Mouse (Mus musculus) MEL (cell line): ENCODE measurements around the gene Camta1. TPM values are rescaled to one million over a fixed set of nuclear protein-coding genes. Genes with fewer than 3 reads are reported as not detected.

ENCODE experiments used
- DNase-seq: peaks from one replicate; pipeline ENCODE4 v3.0.0; 2011; ENCODE audit warnings: low read depth, low spot score
- H3K27ac ChIP-seq: 2 replicates; pipeline ENCODE4 v1.5.1; 2012; ENCODE audit warnings: low read depth, mild to moderate bottlenecking, control low read depth, low read length, moderate library complexity; ENCODE audit not compliant: control insufficient read depth
- H3K27me3 ChIP-seq, 2 experiments: fragments of 150-350 bp in 1 of 2; sonication (generic) in 1 of 2; 2 replicates each; pipeline ENCODE4 v1.6.1; 2012; ENCODE audit warnings: low read length in 2 of 2, mild to moderate bottlenecking in 2 of 2, improper control_type of control experiment in 1 of 2, moderate library complexity in 1 of 2; ENCODE audit not compliant: insufficient read depth in 2 of 2, control insufficient read depth in 1 of 2
- H3K36me3 ChIP-seq, 2 experiments: 2 replicates each; pipeline ENCODE4 v1.6.1; 2012 to 2014; ENCODE audit warnings: low read length in 2 of 2, improper control_type of control experiment in 1 of 2, inconsistent platforms in 1 of 2, mild to moderate bottlenecking in 1 of 2; ENCODE audit not compliant: insufficient read depth in 2 of 2, control insufficient read depth in 1 of 2
- H3K4me1 ChIP-seq, 2 experiments: fragments of 150-350 bp in 1 of 2; sonication (generic) in 1 of 2; 2 replicates each; pipeline ENCODE4 v1.6.1; 2012; ENCODE audit warnings: low read length in 2 of 2, improper control_type of control experiment in 1 of 2, mild to moderate bottlenecking in 1 of 2; ENCODE audit not compliant: insufficient read depth in 2 of 2, control insufficient read depth in 1 of 2
- H3K4me3 ChIP-seq, 2 experiments: fragments of 150-350 bp in 1 of 2; sonication (generic) in 1 of 2; 2 replicates each; pipeline ENCODE4 v1.5.1; 2012; ENCODE audit warnings: low read depth in 2 of 2, low read length in 2 of 2, mild to moderate bottlenecking in 2 of 2, moderate library complexity in 2 of 2, control low read depth in 1 of 2, improper control_type of control experiment in 1 of 2; ENCODE audit not compliant: control insufficient read depth in 1 of 2, insufficient read depth in 1 of 2
- H3K79me2 ChIP-seq: 2 replicates; pipeline ENCODE4 v1.6.1; 2012; ENCODE audit warnings: mild to moderate bottlenecking, low read length, moderate library complexity; ENCODE audit not compliant: control insufficient read depth, poor library complexity, insufficient read depth
- H3K9ac ChIP-seq: 2 replicates; pipeline ENCODE4 v1.6.1; 2012; ENCODE audit warnings: low read depth, mild to moderate bottlenecking, control low read depth, low read length, moderate library complexity; ENCODE audit not compliant: control insufficient read depth, poor library complexity, severe bottlenecking
- H3K9me3 ChIP-seq: fragments of 150-350 bp; sonication (generic); replicated peaks from 2 replicates; pipeline ENCODE4 v1.6.1; 2012; ENCODE audit warnings: mild to moderate bottlenecking, low read length, improper control_type of control experiment, moderate library complexity; ENCODE audit not compliant: insufficient read depth
- CHD2 ChIP-seq: IDR thresholded peaks from 2 replicates; pipeline ENCODE4 v1.6.1; 2011; ENCODE audit warnings: low read length, improper control_type of control experiment
- ELF1 ChIP-seq: IDR thresholded peaks from 2 replicates; pipeline ENCODE4 v1.6.1; 2014; ENCODE audit warnings: low read depth, mild to moderate bottlenecking, inconsistent platforms, low read length, improper control_type of control experiment, moderate library complexity
- ETS1 ChIP-seq: IDR thresholded peaks from 2 replicates; pipeline ENCODE4 v1.6.1; 2012; ENCODE audit warnings: low read depth, mild to moderate bottlenecking, inconsistent platforms, low read length, improper control_type of control experiment, moderate library complexity
- HCFC1 ChIP-seq: IDR thresholded peaks from 2 replicates; pipeline ENCODE4 v1.6.1; 2012; ENCODE audit warnings: low read depth, mild to moderate bottlenecking, inconsistent platforms, low read length, improper control_type of control experiment, moderate library complexity
- JUND ChIP-seq: IDR thresholded peaks from 2 replicates; pipeline ENCODE4 v1.6.1; 2011; ENCODE audit warnings: low read depth, mild to moderate bottlenecking, improper control_type of control experiment, low read length
- MAFK ChIP-seq: IDR thresholded peaks from 2 replicates; pipeline ENCODE4 v1.6.1; 2011; ENCODE audit warnings: low read depth, mild to moderate bottlenecking, low read length, improper control_type of control experiment, borderline replicate concordance
- MAX ChIP-seq: IDR thresholded peaks from 2 replicates; pipeline ENCODE4 v1.6.1; 2011; ENCODE audit warnings: low read length, improper control_type of control experiment
- MEF2A ChIP-seq: IDR thresholded peaks from 2 replicates; pipeline ENCODE4 v1.6.1; 2014; ENCODE audit warnings: low read depth, mild to moderate bottlenecking, inconsistent platforms, low read length, improper control_type of control experiment; ENCODE audit not compliant: poor library complexity, insufficient replicate concordance, severe bottlenecking; ENCODE audit errors: extremely low read depth
- MXI1 ChIP-seq: IDR thresholded peaks from 2 replicates; pipeline ENCODE4 v1.6.1; 2011; ENCODE audit warnings: mild to moderate bottlenecking, low read depth, low read length, improper control_type of control experiment
- MYC ChIP-seq: IDR thresholded peaks from 2 replicates; pipeline ENCODE4 v1.6.1; 2011; ENCODE audit warnings: low read depth, mild to moderate bottlenecking, low read length, improper control_type of control experiment, moderate library complexity
- NELFE ChIP-seq: IDR thresholded peaks from 2 replicates; pipeline ENCODE4 v1.6.1; 2011; ENCODE audit warnings: low read depth, low read length, improper control_type of control experiment
- POLR2AphosphoS2 ChIP-seq: IDR thresholded peaks from 2 replicates; pipeline ENCODE4 v1.6.1; 2011; ENCODE audit warnings: low read length, improper control_type of control experiment
- RAD21 ChIP-seq: IDR thresholded peaks from 2 replicates; pipeline ENCODE4 v1.6.1; 2011; ENCODE audit warnings: mild to moderate bottlenecking, low read depth, low read length, improper control_type of control experiment
- RCOR1 ChIP-seq: IDR thresholded peaks from 2 replicates; pipeline ENCODE4 v1.6.1; 2012; ENCODE audit warnings: low read depth, mild to moderate bottlenecking, inconsistent platforms, low read length, improper control_type of control experiment
- SIN3A ChIP-seq: IDR thresholded peaks from 2 replicates; pipeline ENCODE4 v1.6.1; 2012; ENCODE audit warnings: low read length, improper control_type of control experiment, inconsistent platforms
- SMC3 ChIP-seq: IDR thresholded peaks from 2 replicates; pipeline ENCODE4 v1.6.1; 2011; ENCODE audit warnings: low read depth, low read length, improper control_type of control experiment
- TAL1 ChIP-seq: IDR thresholded peaks from 2 replicates; pipeline ENCODE4 v1.6.1; 2012; ENCODE audit warnings: mild to moderate bottlenecking, inconsistent platforms, low read length, moderate library complexity, mixed read lengths
- TCF12 ChIP-seq: IDR thresholded peaks from 2 replicates; pipeline ENCODE4 v1.6.1; 2014; ENCODE audit warnings: low read depth, mild to moderate bottlenecking, inconsistent platforms, low read length, improper control_type of control experiment, moderate library complexity
- UBTF ChIP-seq: IDR thresholded peaks from 2 replicates; pipeline ENCODE4 v1.6.1; 2012; ENCODE audit warnings: low read depth, mild to moderate bottlenecking, inconsistent platforms, low read length, improper control_type of control experiment, moderate library complexity, borderline replicate concordance; ENCODE audit not compliant: insufficient read depth
- ZC3H11A ChIP-seq: IDR thresholded peaks from 2 replicates; pipeline ENCODE4 v1.6.1; 2012; ENCODE audit warnings: low read depth, mild to moderate bottlenecking, inconsistent platforms, low read length, improper control_type of control experiment
- ZKSCAN1 ChIP-seq: IDR thresholded peaks from 2 replicates; pipeline ENCODE4 v1.6.1; 2012; ENCODE audit warnings: low read depth, mild to moderate bottlenecking, inconsistent platforms, low read length, improper control_type of control experiment, moderate library complexity
- ZMIZ1 ChIP-seq: IDR thresholded peaks from 2 replicates; pipeline ENCODE4 v1.6.1; 2012; ENCODE audit warnings: low read depth, mild to moderate bottlenecking, inconsistent platforms, low read length, improper control_type of control experiment, moderate library complexity
- polyA plus RNA-seq, 2 experiments: library from polyadenylated mRNA; stranded (reverse) in 1 of 2; unstranded in 1 of 2; fragments of >175 nt in 1 of 2; fragments of >200 nt in 1 of 2; gene quantifications; 2 replicates each; pipeline versions ENCODE4 v1.2.1 to v1.2.4; 2012; ENCODE audit warnings: low replicate concordance in 2 of 2, low read depth in 1 of 2; ENCODE audit not compliant: insufficient read length in 2 of 2, insufficient read depth in 1 of 2, missing spikeins in 1 of 2
- total RNA-seq: library from RNA; depleted of rRNA; stranded (reverse); fragments of 300-350 nt; gene quantifications from 2 replicates; pipeline ENCODE4 v1.2.3, GENCODE M21; 2012

Camta1 gene
- total and polyA plus RNA-seq, 3 experiments: 28.2 to 87.5 TPM; not detected in 1

DNA sequence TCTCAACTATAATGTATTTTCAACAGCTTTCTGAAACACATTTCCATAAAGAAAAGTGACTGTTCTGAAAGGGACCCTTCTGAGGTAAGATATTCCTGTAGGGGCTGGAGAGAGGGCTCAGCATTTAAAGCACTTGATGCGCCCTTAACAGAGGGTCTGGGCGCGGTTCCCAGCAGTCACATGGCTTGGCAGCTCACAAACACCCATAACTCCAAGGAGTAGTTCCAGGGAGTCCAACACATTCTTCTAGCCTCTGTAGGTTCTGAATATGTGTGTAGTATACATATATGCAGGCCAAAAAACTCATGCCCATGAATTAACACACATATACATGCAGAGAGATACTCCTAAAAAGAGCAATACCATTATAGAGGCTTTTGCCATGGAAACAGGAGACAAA lies 333.9 kb downstream of the Camta1 start:
- no peak for DNase-seq
- no peaks in the 10 kb centered on the region for H3K9me3 ChIP-seq
- no peaks in the 10 kb centered on the region for H3K79me2 ChIP-seq
- H3K27me3 ChIP-seq: no peaks in the 10 kb centered on the region
- no peaks in the 10 kb centered on the region for H3K4me1 ChIP-seq
- H3K4me3 ChIP-seq: no peak overlapping the region
- H3K27ac ChIP-seq: no peak overlapping the region
- H3K36me3 ChIP-seq: no peaks in the 10 kb centered on the region
- TF ChIP-seq RCOR1: no peak
- TF ChIP-seq ZC3H11A: no peak
- TF ChIP-seq RAD21: no peak
- no peak for TF ChIP-seq MEF2A
- no peak for TF ChIP-seq SIN3A
- no peak for TF ChIP-seq MXI1
- no peak for TF ChIP-seq ZMIZ1
- TF ChIP-seq MYC: no peak
- no peak for TF ChIP-seq ELF1
- TF ChIP-seq HCFC1: no peak
- no peak for TF ChIP-seq CHD2
- no peak for TF ChIP-seq POLR2AphosphoS2
- no peak for TF ChIP-seq ETS1
- TF ChIP-seq ZKSCAN1: no peak
- TF ChIP-seq, all 39 proteins: peak for 0
- no peak overlapping the region for H3K9ac ChIP-seq

DNA sequence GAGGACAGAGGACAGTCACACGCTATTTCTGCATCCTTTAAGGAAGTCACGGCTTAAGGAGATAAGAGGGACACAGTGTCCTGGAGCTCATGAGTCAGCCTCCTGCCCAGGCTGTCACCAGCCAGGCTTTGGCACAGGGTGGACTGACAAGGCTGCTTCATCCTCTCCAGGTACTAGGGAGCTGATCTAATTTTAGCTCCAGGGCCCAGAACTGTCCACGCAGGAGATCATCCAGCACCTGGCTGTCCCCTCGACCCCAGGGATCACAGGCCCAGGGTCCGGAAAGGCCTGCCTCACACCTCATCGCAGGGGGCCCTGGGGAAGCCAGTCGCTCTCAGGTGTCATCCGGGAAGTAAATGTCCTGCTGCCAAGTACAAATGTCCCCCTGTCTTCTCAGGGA lies 341.6 kb downstream of the Camta1 start:
- H3K36me3 ChIP-seq: no peaks in the 10 kb centered on the region
- TF ChIP-seq MAX: no peak
- no peak for TF ChIP-seq SMC3
- TF ChIP-seq NELFE: no peak
- TF ChIP-seq UBTF: no peak
- TF ChIP-seq JUND: no peak
- no peak for TF ChIP-seq MAFK
- TF ChIP-seq SIN3A: no peak
- no peak for TF ChIP-seq TAL1
- TF ChIP-seq ETS1: no peak
- no peak for TF ChIP-seq ZMIZ1
- TF ChIP-seq TCF12: no peak
- H3K79me2 ChIP-seq: no peaks in the 10 kb centered on the region
- no peak overlapping the region for H3K4me3 ChIP-seq
- no peaks in the 10 kb centered on the region for H3K27me3 ChIP-seq
- H3K4me1 ChIP-seq: no peaks in the 10 kb centered on the region
- H3K27ac ChIP-seq: no peak overlapping the region
- H3K9ac ChIP-seq: no peak overlapping the region
- H3K9me3 ChIP-seq: no peaks in the 10 kb centered on the region
- DNase-seq: no peak
